Mouse (Mus musculus) midbrain, embryonic 16.5 days (tissue): ENCODE measurements around the gene Olfr1218. TPM values are rescaled to one million over a fixed set of nuclear protein-coding genes. Genes with fewer than 3 reads are reported as not detected.

Source experiments
- ATAC-seq: fragments of 200-750 bp; cut with Nextera tagmentation; 2 replicates; pipeline ENCODE4 v1.8.0; 2017; ENCODE audit warnings: moderate TSS enrichment
- H3K27ac ChIP-seq: fragments of 300-500 bp; sonication (generic); 2 replicates; pipeline ENCODE4 v1.5.1; 2014; ENCODE audit warnings: mild to moderate bottlenecking, low read length, mixed read lengths
- H3K27me3 ChIP-seq: fragments of 300-500 bp; sonication (generic); 2 replicates; pipeline ENCODE4 v1.6.1; 2014; ENCODE audit warnings: low read depth, low read length, mixed read lengths; ENCODE audit not compliant: control insufficient read depth, insufficient read depth
- H3K36me3 ChIP-seq: fragments of 300-500 bp; sonication (generic); 2 replicates; pipeline ENCODE4 v1.6.1; 2014; ENCODE audit warnings: mild to moderate bottlenecking, low read length, moderate library complexity, mixed read lengths; ENCODE audit not compliant: control insufficient read depth, insufficient read depth
- H3K4me1 ChIP-seq: fragments of 300-500 bp; sonication (generic); 2 replicates; pipeline ENCODE4 v1.6.1; 2014; ENCODE audit warnings: mild to moderate bottlenecking, low read length, mixed read lengths; ENCODE audit not compliant: control insufficient read depth, insufficient read depth
- H3K4me2 ChIP-seq: fragments of 300-500 bp; sonication (generic); 2 replicates; pipeline ENCODE4 v1.6.1; 2014; ENCODE audit warnings: mild to moderate bottlenecking, low read length, mixed read lengths
- H3K4me3 ChIP-seq: fragments of 300-500 bp; sonication (generic); 2 replicates; pipeline ENCODE4 v1.5.1; 2014; ENCODE audit warnings: low read depth, mild to moderate bottlenecking, low read length, moderate library complexity, mixed read lengths
- H3K9ac ChIP-seq: fragments of 300-500 bp; sonication (generic); 2 replicates; pipeline ENCODE4 v1.6.1; 2014; ENCODE audit warnings: low read depth, low read length, mixed read lengths
- H3K9me3 ChIP-seq: fragments of 300-500 bp; sonication (generic); replicated peaks from 2 replicates; pipeline ENCODE4 v1.6.1; 2014; ENCODE audit warnings: mild to moderate bottlenecking, low read length, mixed read lengths; ENCODE audit not compliant: control insufficient read depth, poor library complexity, severe bottlenecking
- WGBS: fragments of 180-500 bp; shearing (Covaris S2); extraction: QIAGEN DNeasy Blood & Tissue Kit; methylation state at CpG from one replicate; pipeline ENCODE4 v1.1.7; 2014; 5-methylcytosine and 5-hydroxymethylcytosine counted together
- polyA plus RNA-seq: library from polyadenylated mRNA; unstranded; fragments of >200 nt; fragmentation: Nextera tagmentation; extraction: Ambion mirVana; gene quantifications from 2 replicates; pipeline ENCODE4 v1.2.1, GENCODE M21; 2015

The Olfr1218 gene
- polyA plus RNA-seq, 1 experiment from 2014 or later = not detected

DNA sequence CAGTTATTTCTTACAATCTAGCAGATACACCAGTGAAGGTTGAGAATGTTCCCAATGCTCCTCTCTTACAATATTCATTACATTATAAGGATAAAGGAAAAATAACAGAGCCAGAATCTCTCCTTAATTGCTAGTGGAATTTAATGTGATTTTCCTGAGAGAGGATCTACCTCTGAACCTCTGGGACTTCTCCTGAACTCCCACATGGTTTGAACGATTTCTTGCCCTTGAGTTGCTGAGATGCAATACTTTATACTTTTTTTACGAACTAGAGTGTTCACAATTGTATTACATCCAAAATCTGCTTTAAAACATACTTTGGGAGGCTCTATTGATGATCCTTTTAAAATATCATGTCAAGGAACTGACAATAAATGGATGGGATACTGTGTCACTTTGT is 54.1 kb downstream of the Olfr1218 start, which contains the start of gene Olfr1215:
TSS of gene Olfr1215 (minus strand) at position 101 of the 400 bp plus-strand sequence.
- no peaks in the 10 kb centered on the region for H3K27me3 ChIP-seq
- H3K4me1 ChIP-seq = no peaks in the 10 kb centered on the region
- ATAC-seq = no peak
- no peak within 1 kb of the TSS for H3K4me2 ChIP-seq
- H3K9me3 ChIP-seq = no peaks in the 10 kb centered on the region
- H3K36me3 ChIP-seq = no peaks in the 10 kb centered on the region
- WGBS = 81% methylated on average over 2 of the region's 2 CpGs
- no peak within 1 kb of the TSS for H3K4me3 ChIP-seq
- H3K27ac ChIP-seq = no peak within 1 kb of the TSS
- no peak within 1 kb of the TSS for H3K9ac ChIP-seq

Other genes starting within 250 kb of the Olfr1218 start
- not detected in 2 replicates for gene Olfr1202, start 246.7 kb downstream of the Olfr1218 start, polyA plus RNA-seq
- gene Olfr1205, start 231.4 kb downstream of the Olfr1218 start, polyA plus RNA-seq = not detected in 2 replicates
- not detected in 2 replicates for gene Olfr1204, start 211.9 kb downstream of the Olfr1218 start, polyA plus RNA-seq
- gene Olfr1206, start 198.0 kb downstream of the Olfr1218 start, polyA plus RNA-seq = not detected in 2 replicates
- gene Olfr1208, start 158.9 kb downstream of the Olfr1218 start, polyA plus RNA-seq = not detected in 2 replicates
- not detected in 2 replicates for gene Olfr1209, start 146.0 kb downstream of the Olfr1218 start, polyA plus RNA-seq
- gene Olfr1211, start 123.1 kb downstream of the Olfr1218 start, polyA plus RNA-seq = not detected in 2 replicates
- not detected in 2 replicates for gene Olfr1212, start 107.2 kb downstream of the Olfr1218 start, polyA plus RNA-seq
- not detected in 2 replicates for gene Gm13762, start 80.9 kb downstream of the Olfr1218 start, polyA plus RNA-seq
- gene Olfr1214, start 68.5 kb downstream of the Olfr1218 start, polyA plus RNA-seq = not detected in 2 replicates
- gene Olfr1215, start 54.2 kb downstream of the Olfr1218 start, polyA plus RNA-seq = not detected in 2 replicates
- not detected in 2 replicates for gene Olfr1216, start 42.8 kb downstream of the Olfr1218 start, polyA plus RNA-seq
- not detected in 2 replicates for gene Olfr1217, start 29.1 kb downstream of the Olfr1218 start, polyA plus RNA-seq
- gene Olfr1219, start 22.3 kb upstream of the Olfr1218 start, polyA plus RNA-seq = not detected in 2 replicates
- not detected in 2 replicates for gene Olfr1220, start 45.6 kb upstream of the Olfr1218 start, polyA plus RNA-seq
- not detected in 2 replicates for gene Olfr1221, start 56.1 kb upstream of the Olfr1218 start, polyA plus RNA-seq
- not detected in 2 replicates for gene Olfr1222, start 71.9 kb upstream of the Olfr1218 start, polyA plus RNA-seq
- gene Olfr1223, start 90.4 kb upstream of the Olfr1218 start, polyA plus RNA-seq = not detected in 2 replicates
- gene Olfr1224-ps1, start 102.9 kb upstream of the Olfr1218 start, polyA plus RNA-seq = not detected in 2 replicates
- not detected in 2 replicates for gene Olfr1225, start 113.5 kb upstream of the Olfr1218 start, polyA plus RNA-seq
- gene Olfr1226, start 138.9 kb upstream of the Olfr1218 start, polyA plus RNA-seq = not detected in 2 replicates
- gene Olfr1228, start 192.9 kb upstream of the Olfr1218 start, polyA plus RNA-seq = not detected in 2 replicates
- gene Olfr1229, start 226.8 kb upstream of the Olfr1218 start, polyA plus RNA-seq = not detected in 2 replicates
- gene Olfr1230, start 236.1 kb upstream of the Olfr1218 start, polyA plus RNA-seq = not detected in 2 replicates
- gene Olfr1231, start 245.9 kb upstream of the Olfr1218 start, polyA plus RNA-seq = not detected in 2 replicates